Mouse (Mus musculus) lung, embryonic 14.5 days (tissue): Measurements from ENCODE around the gene Grm2. TPM values are rescaled to one million over a fixed set of nuclear protein-coding genes. Genes with fewer than 3 reads are reported as not detected.

Source experiments
- ATAC-seq: fragments of 200-750 bp; cut with Nextera tagmentation; 2 replicates; pipeline ENCODE4 v1.8.0; 2017; ENCODE audit warnings: mild to moderate bottlenecking, moderate TSS enrichment, moderate library complexity; ENCODE audit not compliant: insufficient read depth
- DNase-seq: peaks from one replicate; pipeline ENCODE4 v3.0.0-alpha.2; 2015
- H3K27ac ChIP-seq: fragments of 300-500 bp; sonication (generic); 2 replicates; pipeline ENCODE4 v1.5.1; 2014; ENCODE audit warnings: low read depth, mild to moderate bottlenecking, moderate library complexity
- H3K27me3 ChIP-seq: fragments of 300-500 bp; sonication (generic); 2 replicates; pipeline ENCODE4 v1.6.1; 2014; ENCODE audit warnings: low read length, control low read depth; ENCODE audit not compliant: insufficient read depth
- H3K36me3 ChIP-seq: fragments of 300-500 bp; sonication (generic); 2 replicates; pipeline ENCODE4 v1.6.1; 2014; ENCODE audit warnings: control low read depth; ENCODE audit not compliant: insufficient read depth
- H3K4me1 ChIP-seq: fragments of 300-500 bp; sonication (generic); 2 replicates; pipeline ENCODE4 v1.6.1; 2014; ENCODE audit warnings: antibody characterized with exemption, control low read depth; ENCODE audit not compliant: insufficient read depth
- H3K4me2 ChIP-seq: fragments of 300-500 bp; sonication (generic); 2 replicates; pipeline ENCODE4 v1.6.1; 2014; ENCODE audit warnings: mild to moderate bottlenecking
- H3K4me3 ChIP-seq: fragments of 300-500 bp; sonication (generic); 2 replicates; pipeline ENCODE4 v1.5.1; 2014; ENCODE audit warnings: low read depth, low read length
- H3K9ac ChIP-seq: fragments of 300-500 bp; sonication (generic); 2 replicates; pipeline ENCODE4 v1.6.1; 2014
- H3K9me3 ChIP-seq: fragments of 300-500 bp; sonication (generic); 2 replicates; pipeline ENCODE4 v1.6.1; 2016; ENCODE audit warnings: low read depth, low read length, control low read depth
- CTCF ChIP-seq: IDR thresholded peaks from 2 replicates; pipeline ENCODE4 v1.5.1; 2016; ENCODE audit warnings: antibody characterized with exemption, low read depth
- WGBS: fragments of 180-500 bp; shearing (Covaris S2); extraction: QIAGEN DNeasy Blood & Tissue Kit; methylation state at CpG from one replicate; pipeline ENCODE4 v1.1.7; 2014; 5-methylcytosine and 5-hydroxymethylcytosine counted together
- polyA plus RNA-seq: library from polyadenylated mRNA; unstranded; fragments of >200 nt; fragmentation: Nextera tagmentation; extraction: Ambion mirVana; gene quantifications from 2 replicates; pipeline ENCODE4 v1.2.1, GENCODE M21; 2014

Gene Grm2
- polyA plus RNA-seq: not detected in 2 replicates

- no peak for TF ChIP-seq CTCF
- Histone ChIP-seq H3K27ac (no peak within 1 kb of the TSS), H3K4me3 (peak within 1 kb of the TSS; percentile 27), H3K36me3 (peaks cover 21% of the 10 kb centered on the region; the same call in 1 of the 2 replicates), H3K9ac (no peak within 1 kb of the TSS), H3K4me1 (no peaks in the 10 kb centered on the region), H3K27me3 (peaks cover 20% of the 10 kb centered on the region; the same call in 1 of the 2 replicates), H3K9me3 (no peaks in the 10 kb centered on the region), H3K4me2 (peak within 1 kb of the TSS; percentile 58)
- ATAC-seq: peak; percentile 89
- 2% methylated on average over 39 of the region's 44 CpGs for WGBS
- peak; percentile 91 for DNase-seq
Observed at GRCm38 (mm10) chr9:106655884-106656720, at the start of gene Grm2. Grm2 (minus strand) TSS chr9:106656082.

GRCm38 (mm10) chr9:106692973-106693481, 37.1 kb upstream of the Grm2 start:
- WGBS: 90% methylated on average over 11 of the region's 11 CpGs
- no peak; the same call in 1 of the 2 replicates for ATAC-seq

GRCm38 (mm10) chr9:106688834-106689233, 33.0 kb upstream of the Grm2 start:
- Histone ChIP-seq H3K9me3 (no peaks in the 10 kb centered on the region), H3K4me2 (no peak overlapping the region), H3K9ac (no peak overlapping the region), H3K4me3 (no peak overlapping the region), H3K27me3 (no peaks in the 10 kb centered on the region), H3K27ac (no peak overlapping the region), H3K36me3 (peaks cover 23% of the 10 kb centered on the region; the same call in 1 of the 2 replicates), H3K4me1 (no peaks in the 10 kb centered on the region; the same call in 1 of the 2 replicates)
- no peak for TF ChIP-seq CTCF
- 82% methylated on average over 8 of the region's 8 CpGs for WGBS
- ATAC-seq (no peak), DNase-seq (no peak)

More at GRCm38 (mm10) chr9:106692973-106693481, 37.1 kb upstream of the Grm2 start:
- H3K4me2 ChIP-seq: no peak overlapping the region
- DNase-seq: peak; percentile 6
- no peak overlapping the region for H3K4me3 ChIP-seq
- no peaks in the 10 kb centered on the region for H3K9me3 ChIP-seq
- no peaks in the 10 kb centered on the region for H3K27me3 ChIP-seq
- TF ChIP-seq CTCF: no peak
- no peaks in the 10 kb centered on the region for H3K4me1 ChIP-seq
- no peak overlapping the region for H3K9ac ChIP-seq
- no peak overlapping the region for H3K27ac ChIP-seq
- peaks cover 61% of the 10 kb centered on the region for H3K36me3 ChIP-seq

- ATAC-seq (peak; percentile 53; the same call in 1 of the 2 replicates), DNase-seq (peak; percentile 90)
- peak overlapping the region; percentile 41 for H3K4me2 ChIP-seq
- no peak overlapping the region for H3K27ac ChIP-seq
- TF ChIP-seq CTCF: peak; percentile 91
- WGBS: 31% methylated on average over 8 of the region's 8 CpGs
- H3K4me3 ChIP-seq: no peak overlapping the region
- no peaks in the 10 kb centered on the region for H3K27me3 ChIP-seq
- no peak overlapping the region for H3K9ac ChIP-seq
- 0 out of 2 replicates have a peak, but pooled peaks cover 6% of the 10 kb centered on the region for H3K36me3 ChIP-seq
- H3K4me1 ChIP-seq: no peaks in the 10 kb centered on the region; the same call in 1 of the 2 replicates
- H3K9me3 ChIP-seq: no peaks in the 10 kb centered on the region
Observed at GRCm38 (mm10) chr9:106686983-106687650, 31.2 kb upstream of the Grm2 start.

GRCm38 (mm10) chr9:106685249-106686101, 29.6 kb upstream of the Grm2 start, which contains the start of gene Tex264:
Tex264 (minus strand) TSS chr9:106685927.
- under 1% methylated on average over 84 of the region's 86 CpGs for WGBS
- H3K27me3 ChIP-seq: no peaks in the 10 kb centered on the region
- ATAC-seq: peak; percentile 88

GRCm38 (mm10) chr9:106684918-106685248, 29.0 kb upstream of the Grm2 start:
- no peaks in the 10 kb centered on the region for H3K9me3 ChIP-seq
- DNase-seq (no peak), ATAC-seq (peak; percentile 23)
- H3K36me3 ChIP-seq: peaks cover 12% of the 10 kb centered on the region; the same call in 1 of the 2 replicates
- no peaks in the 10 kb centered on the region; the same call in 1 of the 2 replicates for H3K4me1 ChIP-seq
- peak overlapping the region; percentile 85 for H3K4me2 ChIP-seq
- 1% methylated on average over 14 of the region's 14 CpGs for WGBS
- H3K27me3 ChIP-seq: no peaks in the 10 kb centered on the region
- peak overlapping the region; percentile 82 for H3K9ac ChIP-seq
- no peak overlapping the region for H3K27ac ChIP-seq
- peak overlapping the region; percentile 78 for H3K4me3 ChIP-seq
- no peak for TF ChIP-seq CTCF

More at GRCm38 (mm10) chr9:106685249-106686101, 29.6 kb upstream of the Grm2 start, which contains the start of gene Tex264:
- peak; percentile 87 for DNase-seq
- H3K27ac ChIP-seq: peak within 1 kb of the TSS; percentile 65
- H3K4me3 ChIP-seq: peak within 1 kb of the TSS; percentile 78
- no peaks in the 10 kb centered on the region; the same call in 1 of the 2 replicates for H3K4me1 ChIP-seq
- peak within 1 kb of the TSS; percentile 82 for H3K9ac ChIP-seq
- H3K36me3 ChIP-seq: peaks cover 6% of the 10 kb centered on the region; the same call in 1 of the 2 replicates
- H3K4me2 ChIP-seq: peak within 1 kb of the TSS; percentile 85
- H3K9me3 ChIP-seq: no peaks in the 10 kb centered on the region
- no peak for TF ChIP-seq CTCF
